Mouse (Mus musculus) spleen, adult 2 months (tissue): ENCODE results near the gene Il25. TPM values are rescaled to one million over a fixed set of nuclear protein-coding genes. Genes with fewer than 3 reads are reported as not detected.

Experiments used
- DNase-seq, 2 experiments: peaks; one replicate each; pipeline versions ENCODE4 v3.0.0 to v3.0.0-alpha.2; 2012 to 2021; ENCODE audit warnings: low spot score in 2 of 2, low read depth in 1 of 2
- H3K27ac ChIP-seq: fragments of 200-500 bp; 2 replicates; pipeline ENCODE4 v1.5.1; 2012; ENCODE audit warnings: low read length, inconsistent platforms; ENCODE audit not compliant: insufficient read depth
- H3K27me3 ChIP-seq: fragments of 200-500 bp; 2 replicates; pipeline ENCODE4 v1.6.1; 2012; ENCODE audit warnings: mild to moderate bottlenecking, moderate library complexity, low read length, inconsistent platforms; ENCODE audit not compliant: control insufficient read depth, insufficient read depth
- H3K36me3 ChIP-seq: fragments of 200-500 bp; 2 replicates; pipeline ENCODE4 v1.6.1; 2012; ENCODE audit warnings: mild to moderate bottlenecking, low read length, inconsistent platforms; ENCODE audit not compliant: control insufficient read depth, insufficient read depth
- H3K4me1 ChIP-seq: fragments of 200-500 bp; 2 replicates; pipeline ENCODE4 v1.6.1; 2011; ENCODE audit warnings: inconsistent platforms; ENCODE audit not compliant: control insufficient read depth, insufficient read depth, insufficient read length
- H3K4me3 ChIP-seq: fragments of 200-500 bp; 2 replicates; pipeline ENCODE4 v1.5.1; 2011; ENCODE audit warnings: mild to moderate bottlenecking, inconsistent platforms; ENCODE audit not compliant: insufficient read depth, insufficient read length; ENCODE audit errors: extremely low read depth
- CTCF ChIP-seq: fragments of 200-500 bp; IDR thresholded peaks from 2 replicates; pipeline ENCODE4 v1.5.1; 2011; ENCODE audit warnings: mild to moderate bottlenecking, inconsistent platforms; ENCODE audit not compliant: insufficient read depth, insufficient read length, insufficient replicate concordance; ENCODE audit errors: extremely low read depth
- POLR2A ChIP-seq: fragments of 200-500 bp; IDR thresholded peaks from 2 replicates; pipeline ENCODE4 v1.6.1; 2011; ENCODE audit warnings: low read depth, low read length, inconsistent platforms
- WGBS: fragments of 180-500 bp; shearing (Covaris S2); methylation state at CpG from one replicate; pipeline ENCODE4 v1.1.7; 2018; 5-methylcytosine and 5-hydroxymethylcytosine counted together
- polyA plus RNA-seq: library from polyadenylated mRNA; depleted of rRNA; stranded (reverse); fragments of >200 nt; gene quantifications from 2 replicates; pipeline ENCODE4 v1.2.3, GENCODE M21; 2012

The Il25 gene
- polyA plus RNA-seq, 1 experiment = not detected

DNA sequence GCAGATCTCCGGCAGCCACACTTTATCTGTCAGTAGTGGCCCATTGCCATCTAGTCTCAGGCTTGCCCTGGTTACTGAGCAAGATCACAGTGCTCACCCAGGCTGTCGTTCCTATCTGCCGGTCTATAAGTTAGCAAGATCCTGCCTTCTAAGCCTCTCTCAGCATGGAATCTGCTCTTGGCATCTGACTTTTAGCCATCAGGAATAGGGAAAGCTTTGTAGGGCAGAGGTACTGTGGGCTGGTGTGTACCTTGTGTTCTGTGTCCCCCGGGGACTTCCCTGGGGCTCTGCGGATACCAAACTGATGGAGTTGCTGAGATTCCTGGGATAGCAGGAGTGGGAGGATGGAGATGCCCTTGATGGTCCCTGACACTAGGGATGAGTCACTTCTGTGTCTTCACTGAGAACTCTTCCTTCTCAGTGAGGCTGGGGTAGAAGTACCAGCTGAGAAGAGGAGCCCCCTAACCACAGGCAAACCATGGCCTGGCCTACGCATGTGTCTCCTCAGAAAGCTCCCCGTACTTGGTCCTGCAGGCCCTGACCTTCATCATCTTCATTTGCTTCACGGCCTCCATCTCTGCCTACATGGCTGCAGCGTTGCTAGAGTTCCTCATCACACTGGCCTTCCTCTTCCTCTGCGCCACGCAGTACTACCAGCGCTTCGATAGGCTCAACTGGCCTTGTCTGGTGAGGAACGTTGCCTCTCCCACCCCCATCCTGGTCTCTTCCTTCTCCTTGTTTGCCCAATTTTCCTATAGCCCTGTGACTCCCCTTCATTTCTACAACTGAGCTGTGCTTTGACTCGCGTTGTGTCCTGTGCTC, 5.1 kb downstream of the Il25 start:
- no peaks in the 10 kb centered on the region for H3K4me1 ChIP-seq
- 89% methylated on average over 16 of the region's 16 CpGs for WGBS
- H3K4me3 ChIP-seq = no peak overlapping the region
- H3K27ac ChIP-seq = no peak overlapping the region
- no peak for TF ChIP-seq POLR2A
- TF ChIP-seq CTCF = no peak
- no peak for DNase-seq
- H3K27me3 ChIP-seq = 0 out of 2 replicates have a peak, but pooled peaks cover 1% of the 10 kb centered on the region
- no peaks in the 10 kb centered on the region for H3K36me3 ChIP-seq

DNA sequence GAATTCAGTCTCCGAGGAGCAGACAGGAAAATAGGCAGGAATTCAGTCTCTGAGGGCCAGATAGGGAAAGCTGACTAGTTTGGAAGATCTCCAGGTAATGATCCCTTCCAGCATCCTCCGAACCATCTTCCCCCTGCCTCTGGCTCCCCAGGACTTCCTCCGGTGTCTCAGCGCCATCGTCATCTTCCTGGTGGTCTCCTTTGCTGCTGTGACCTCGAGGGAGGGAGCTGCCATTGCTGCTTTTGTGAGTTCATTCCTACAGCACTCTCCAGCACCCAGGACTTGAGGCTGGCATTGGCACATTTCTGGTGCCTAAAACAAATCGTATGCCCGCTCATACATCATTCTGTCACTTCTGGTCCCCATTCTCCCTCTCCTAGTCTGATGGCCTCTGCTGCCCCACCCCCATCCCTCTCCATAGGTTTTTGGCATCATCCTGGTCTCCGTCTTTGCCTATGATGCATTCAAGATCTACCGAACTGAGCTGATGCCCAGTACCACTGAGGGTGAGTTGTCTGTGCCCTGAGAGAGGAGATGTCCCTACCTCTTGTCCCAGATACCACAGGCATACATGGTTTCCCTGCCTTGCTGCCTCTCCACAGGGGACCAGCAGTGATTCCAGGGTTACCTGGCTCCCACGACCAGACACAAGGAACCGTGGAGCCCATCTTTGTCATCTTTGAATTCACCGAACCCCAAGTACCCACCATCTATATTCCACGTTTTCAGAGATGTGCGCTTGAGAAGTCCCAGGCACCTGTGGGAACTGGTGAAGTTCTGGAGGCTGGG, 6.1 kb downstream of the Il25 start:
- WGBS = 82% methylated on average over 15 of the region's 15 CpGs
- H3K4me1 ChIP-seq = no peaks in the 10 kb centered on the region
- H3K27ac ChIP-seq = no peak overlapping the region
- no peak for DNase-seq
- H3K27me3 ChIP-seq = 0 out of 2 replicates have a peak, but pooled peaks cover 1% of the 10 kb centered on the region
- H3K4me3 ChIP-seq = no peak overlapping the region
- no peaks in the 10 kb centered on the region for H3K36me3 ChIP-seq
- TF ChIP-seq CTCF = no peak
- no peak for TF ChIP-seq POLR2A

DNA sequence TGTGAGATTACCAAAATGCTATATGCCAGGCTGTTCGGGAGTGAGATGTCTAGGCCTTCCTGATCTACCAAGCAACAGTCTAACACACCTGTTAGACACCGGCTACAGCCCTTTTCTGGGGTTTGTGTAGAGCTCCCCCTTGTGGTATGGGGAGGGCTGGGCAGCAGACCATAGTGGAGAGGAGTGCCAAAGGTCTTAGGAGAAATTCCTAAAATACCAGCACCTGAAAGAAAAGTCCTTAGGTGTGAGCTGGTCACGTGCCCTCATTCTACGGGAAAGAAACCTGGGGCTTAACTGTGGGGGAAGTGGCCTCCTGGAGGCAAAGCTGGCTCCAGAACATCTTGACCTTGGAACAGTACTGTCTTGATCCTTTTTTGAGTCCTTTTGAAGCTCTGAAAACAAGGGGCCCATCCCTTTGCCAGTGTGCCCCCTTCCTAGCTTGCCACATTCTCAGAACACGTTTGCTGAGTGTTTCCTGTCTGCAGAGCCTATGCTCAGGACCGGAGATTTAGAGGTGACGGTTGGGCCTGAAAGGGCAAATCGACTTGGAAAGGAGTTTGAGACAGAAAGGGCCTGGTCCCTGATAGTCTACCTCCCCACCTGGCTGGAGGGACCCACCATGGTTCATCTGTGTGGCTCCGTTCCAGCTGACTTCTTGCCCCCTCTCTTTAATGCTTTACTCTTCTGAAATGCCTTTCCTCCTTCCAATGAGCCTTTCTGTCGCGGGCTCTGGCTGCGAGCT, 7.1 kb downstream of the Il25 start:
- no peaks in the 10 kb centered on the region for H3K4me1 ChIP-seq
- peak; percentile 70; the same call in 1 of the 2 replicates for TF ChIP-seq CTCF
- no peak for TF ChIP-seq POLR2A
- no peaks in the 10 kb centered on the region for H3K36me3 ChIP-seq
- DNase-seq = peak; percentile 29 to 55
- 55% methylated on average over 12 of the region's 12 CpGs for WGBS
- H3K27me3 ChIP-seq = no peaks in the 10 kb centered on the region
- H3K27ac ChIP-seq = no peak overlapping the region
- H3K4me3 ChIP-seq = no peak overlapping the region

DNA sequence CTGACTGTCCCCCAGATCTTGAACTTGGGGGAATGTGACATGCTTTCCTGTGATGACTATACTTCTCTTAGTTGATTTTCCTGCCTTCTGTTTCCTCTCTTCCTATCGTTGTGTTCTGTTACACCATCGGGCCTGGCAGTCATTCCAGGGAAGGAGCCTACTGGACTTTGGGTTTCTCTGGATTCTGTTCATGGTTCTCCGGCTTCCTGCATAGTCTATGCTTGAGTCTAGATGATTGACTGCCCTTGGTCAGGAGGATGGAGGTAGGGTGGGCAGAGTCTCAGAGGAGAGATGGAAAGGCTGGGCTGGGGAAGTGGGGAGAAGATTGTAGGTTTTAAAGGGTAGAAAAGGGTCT, 7.7 kb downstream of the Il25 start:
- no peak overlapping the region for H3K4me3 ChIP-seq
- no peaks in the 10 kb centered on the region for H3K4me1 ChIP-seq
- 75% methylated on average over 3 of the region's 3 CpGs for WGBS
- TF ChIP-seq POLR2A (no peak), CTCF (no peak)
- H3K27me3 ChIP-seq = no peaks in the 10 kb centered on the region
- H3K36me3 ChIP-seq = no peaks in the 10 kb centered on the region
- DNase-seq = no peak
- H3K27ac ChIP-seq = no peak overlapping the region

DNA sequence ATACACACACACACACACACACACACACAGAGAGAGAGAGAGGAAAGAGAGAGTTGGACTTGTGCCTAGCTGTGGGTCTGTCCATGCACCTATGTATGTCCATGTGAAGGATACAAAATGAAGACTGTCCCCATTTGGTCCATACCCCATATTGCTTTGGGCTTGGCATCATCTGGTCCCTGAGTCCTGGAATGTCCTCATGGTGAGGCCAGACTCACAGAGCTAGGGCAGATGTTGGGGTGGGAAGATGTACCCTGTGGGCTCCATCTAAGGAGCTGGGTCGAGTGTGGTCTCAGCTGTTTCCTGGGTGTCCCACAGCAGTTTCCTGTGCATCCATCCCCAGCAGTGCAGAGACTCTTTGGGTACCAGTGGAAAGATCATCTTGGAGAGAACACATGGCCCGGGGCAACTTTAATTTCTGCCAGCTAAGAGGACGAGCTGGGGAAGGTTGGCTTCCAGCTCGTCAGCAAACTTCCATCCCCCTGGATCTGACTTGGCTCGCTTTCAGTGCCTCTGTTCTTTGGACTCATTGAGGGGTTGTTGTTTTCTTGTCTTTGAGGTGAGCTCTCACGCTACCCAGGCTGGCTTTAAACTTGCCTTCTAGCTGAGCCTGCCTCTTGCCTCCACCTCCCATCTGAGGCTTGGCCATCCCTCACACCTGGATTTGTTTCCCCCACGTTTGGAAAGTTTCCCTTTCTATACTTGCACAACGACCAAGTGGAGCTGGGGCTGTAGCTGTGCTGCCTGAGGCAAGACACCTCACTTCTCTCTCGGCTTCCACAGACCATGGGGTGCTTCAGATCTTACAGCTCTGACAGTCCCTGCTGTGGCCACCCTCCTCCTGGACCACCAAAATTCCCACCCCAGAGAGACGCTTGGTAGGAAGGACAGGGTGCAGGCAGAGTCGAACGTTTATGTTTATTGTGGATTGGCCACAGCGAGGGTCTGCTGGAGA, 8.8 kb downstream of the Il25 start:
- H3K4me1 ChIP-seq = no peaks in the 10 kb centered on the region
- no peaks in the 10 kb centered on the region for H3K36me3 ChIP-seq
- H3K4me3 ChIP-seq = no peak overlapping the region
- WGBS = 53% methylated on average over 13 of the region's 13 CpGs
- no peak overlapping the region for H3K27ac ChIP-seq
- no peaks in the 10 kb centered on the region for H3K27me3 ChIP-seq
- no peak for DNase-seq
- no peak for TF ChIP-seq POLR2A
- TF ChIP-seq CTCF = no peak

DNA sequence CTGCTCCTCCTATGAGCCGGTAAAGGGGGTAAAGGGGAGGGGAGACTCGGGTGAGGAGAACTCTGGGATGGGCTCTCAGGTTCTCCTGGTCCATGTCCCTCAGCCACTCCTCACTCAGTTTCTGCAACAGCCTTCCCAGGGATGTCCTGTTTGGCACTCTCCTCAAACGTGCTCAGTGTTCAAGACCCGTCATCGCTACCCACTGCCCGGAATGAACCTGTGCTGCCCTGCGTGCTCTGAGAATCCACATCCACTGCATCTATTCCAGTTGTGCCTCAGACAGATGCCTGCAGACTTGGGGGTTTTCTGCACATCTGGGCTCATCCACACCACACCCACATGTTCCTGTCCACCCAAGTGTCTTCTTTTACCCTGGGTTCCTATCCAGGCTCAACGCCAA, 10.0 kb downstream of the Il25 start:
- TF ChIP-seq CTCF (no peak), POLR2A (no peak)
- no peaks in the 10 kb centered on the region for H3K4me1 ChIP-seq
- no peak overlapping the region for H3K4me3 ChIP-seq
- WGBS = 90% methylated on average over 8 of the region's 8 CpGs
- no peaks in the 10 kb centered on the region for H3K27me3 ChIP-seq
- no peak for DNase-seq
- H3K27ac ChIP-seq = no peak overlapping the region
- H3K36me3 ChIP-seq = no peaks in the 10 kb centered on the region
